Mouse (Mus musculus) adipose tissue, adult 10 weeks (tissue): Measurements from ENCODE around the gene Abcb6. TPM values are rescaled to one million over a fixed set of nuclear protein-coding genes. Genes with fewer than 3 reads are reported as not detected.

ENCODE experiments used
- polyA plus RNA-seq: library from polyadenylated mRNA; stranded (reverse); fragments of 350-450 nt; fragmentation: Illumina TruSeq; extraction: RNeasy Lipid Tissue Mini Kit (QIAGEN cat#74804); gene quantifications from one replicate; pipeline ENCODE4 v1.2.3, GENCODE M21; 2014; ENCODE audit warnings: low read depth, low replicate concordance

Gene Abcb6
- 17.0 TPM for polyA plus RNA-seq

DNA sequence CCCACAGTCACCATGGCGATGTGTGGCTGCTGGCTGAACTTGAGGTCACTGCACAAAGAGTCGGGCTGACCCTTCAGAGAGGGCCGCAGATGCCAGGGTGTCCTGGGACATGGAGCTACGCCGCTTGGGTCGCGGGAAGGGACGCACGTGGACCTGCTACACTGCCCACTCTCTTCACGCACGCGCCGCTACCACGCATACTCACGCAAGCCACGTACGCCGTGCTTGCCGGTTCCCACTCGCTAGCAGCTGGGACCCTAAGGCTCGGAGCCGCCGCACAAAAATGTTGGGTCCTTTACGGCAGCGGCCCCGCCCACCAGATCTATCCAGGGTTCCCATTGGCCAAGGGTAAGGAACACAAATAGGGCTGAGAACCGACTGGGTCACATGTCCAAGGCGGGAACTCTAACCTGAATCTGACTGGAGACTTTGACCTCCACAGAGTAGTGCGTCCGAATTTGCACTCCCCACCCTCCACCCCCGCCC lies at the start of gene Abcb6:
Gene Abcb6 (minus strand): TSS at position 288 of the 486 bp plus-strand sequence.

DNA sequence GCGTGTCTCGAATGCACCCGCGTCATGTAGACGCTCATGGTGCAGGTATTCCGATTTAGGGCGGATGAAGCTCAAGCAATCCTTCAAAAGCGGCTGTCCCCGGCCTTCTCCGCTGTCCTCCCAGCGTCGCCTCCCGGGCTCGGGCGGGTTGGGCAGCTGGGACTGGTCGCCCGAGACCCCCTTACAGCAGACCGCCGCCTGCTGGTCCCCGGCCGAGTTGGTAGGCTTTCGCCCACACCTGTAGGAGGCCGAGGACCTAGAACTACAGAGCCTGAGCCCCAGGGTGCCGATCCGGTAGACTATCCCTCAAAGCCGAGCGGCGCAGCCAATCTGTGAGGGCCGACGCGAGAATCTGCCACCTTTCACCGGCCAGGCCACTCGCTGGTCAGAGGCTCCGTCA lies 39.3 kb upstream of the Abcb6 start, which contains the start of gene Tuba4a:
Gene Tuba4a (minus strand): TSS at position 335 of the 400 bp plus-strand sequence.

GRCm38 (mm10) chr1:75210136-75211087 lies 30.2 kb upstream of the Abcb6 start, which contains the start of the genes Glb1l and Stk16:
Gene Glb1l, minus strand, starts transcription at chr1:75210813.
Gene Stk16, plus strand, starts transcription at chr1:75210838.

DNA sequence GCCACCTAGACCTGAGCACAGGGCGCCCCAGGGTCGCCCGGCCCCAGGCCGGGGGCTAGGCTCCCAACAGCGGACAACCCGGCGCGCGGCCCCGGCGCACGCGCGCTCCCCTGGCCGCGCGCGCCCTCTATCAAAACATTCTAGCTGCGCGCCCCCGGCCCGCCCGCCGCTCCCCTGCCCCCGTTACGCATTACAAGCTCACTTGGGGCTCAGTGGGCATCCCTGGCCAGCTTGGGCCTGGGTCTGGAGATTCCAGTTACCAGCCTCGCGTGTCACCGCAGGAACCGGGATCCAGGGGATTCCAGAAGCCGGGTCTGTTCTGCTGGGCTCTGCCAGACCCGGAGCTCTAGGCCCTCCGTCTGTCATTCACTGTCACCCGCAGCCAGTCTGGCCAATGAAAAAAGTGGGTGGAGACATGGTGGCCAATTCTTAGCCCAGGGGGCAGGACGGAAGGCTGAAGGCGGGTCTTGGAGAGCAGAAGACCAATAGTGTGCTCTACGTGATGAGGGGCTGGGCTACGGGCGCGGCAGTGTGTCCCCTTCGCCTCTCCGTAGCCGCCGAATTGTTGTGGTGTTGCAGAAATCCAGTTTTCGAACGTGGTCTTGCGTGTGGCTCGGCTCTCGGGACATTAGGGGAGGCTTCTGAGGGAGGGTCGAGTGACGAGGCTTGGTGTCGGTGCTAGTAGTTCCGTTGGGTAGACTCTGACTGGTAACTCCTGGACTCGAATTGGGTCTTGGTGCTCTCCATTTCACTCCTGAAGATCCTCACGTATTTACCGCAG lies 11.6 kb upstream of the Abcb6 start, which contains the start of the genes Ankzf1 and Atg9a:
Gene Ankzf1 (plus strand): TSS at position 530 of the 781 bp plus-strand sequence.
Gene Atg9a (minus strand): TSS at position 575 of the 781 bp plus-strand sequence.

DNA sequence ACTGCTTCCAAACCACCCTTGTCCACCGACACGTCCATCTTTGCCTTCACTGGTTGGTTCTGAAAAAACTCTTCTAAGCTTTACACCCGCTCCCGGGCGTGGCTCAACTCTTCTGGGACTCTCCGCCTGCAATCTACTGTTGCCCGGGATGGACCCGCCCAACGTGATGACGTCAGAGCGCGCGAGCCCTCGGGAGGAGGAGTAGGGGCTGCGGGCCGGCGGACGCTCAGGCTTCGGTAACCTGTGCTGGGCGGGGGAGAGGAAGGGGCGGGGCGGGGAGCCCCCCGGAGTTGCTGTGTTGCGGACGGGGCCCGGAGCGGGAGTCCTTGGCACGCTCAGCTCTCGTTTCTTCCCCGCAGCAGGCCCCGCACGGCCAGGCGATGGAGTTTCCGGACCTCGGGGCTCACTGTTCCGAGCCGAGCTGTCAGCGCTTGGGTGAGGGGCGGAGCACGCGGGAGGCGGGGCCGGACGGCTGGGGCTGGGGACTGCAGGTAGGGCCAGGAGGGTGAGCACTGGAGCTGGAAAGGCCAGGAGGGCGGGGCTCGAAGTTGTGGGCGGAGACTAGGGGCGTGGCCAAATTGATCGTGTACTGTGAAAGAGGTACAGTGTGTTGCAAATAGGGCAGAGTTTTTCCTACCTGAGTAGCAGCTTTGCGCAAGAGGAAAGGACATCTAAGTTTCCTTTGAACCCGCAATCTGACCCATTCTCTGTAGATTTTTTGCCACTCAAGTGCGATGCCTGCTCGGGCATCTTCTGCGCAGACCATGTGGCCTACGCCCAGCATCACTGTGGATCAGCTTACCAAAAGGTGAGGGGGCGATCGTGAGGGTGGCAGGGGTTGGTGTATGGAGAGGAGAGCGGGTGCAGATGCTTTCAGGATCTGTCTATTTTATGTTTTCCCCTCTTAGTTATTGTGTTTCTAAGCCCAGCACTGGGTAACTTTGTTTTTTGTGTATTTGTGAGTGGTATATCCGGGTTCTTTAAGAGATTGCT lies 11.4 kb downstream of the Abcb6 start, which contains the start of gene Zfand2b:
Gene Zfand2b (plus strand): TSS at position 175 of the 993 bp plus-strand sequence.

DNA sequence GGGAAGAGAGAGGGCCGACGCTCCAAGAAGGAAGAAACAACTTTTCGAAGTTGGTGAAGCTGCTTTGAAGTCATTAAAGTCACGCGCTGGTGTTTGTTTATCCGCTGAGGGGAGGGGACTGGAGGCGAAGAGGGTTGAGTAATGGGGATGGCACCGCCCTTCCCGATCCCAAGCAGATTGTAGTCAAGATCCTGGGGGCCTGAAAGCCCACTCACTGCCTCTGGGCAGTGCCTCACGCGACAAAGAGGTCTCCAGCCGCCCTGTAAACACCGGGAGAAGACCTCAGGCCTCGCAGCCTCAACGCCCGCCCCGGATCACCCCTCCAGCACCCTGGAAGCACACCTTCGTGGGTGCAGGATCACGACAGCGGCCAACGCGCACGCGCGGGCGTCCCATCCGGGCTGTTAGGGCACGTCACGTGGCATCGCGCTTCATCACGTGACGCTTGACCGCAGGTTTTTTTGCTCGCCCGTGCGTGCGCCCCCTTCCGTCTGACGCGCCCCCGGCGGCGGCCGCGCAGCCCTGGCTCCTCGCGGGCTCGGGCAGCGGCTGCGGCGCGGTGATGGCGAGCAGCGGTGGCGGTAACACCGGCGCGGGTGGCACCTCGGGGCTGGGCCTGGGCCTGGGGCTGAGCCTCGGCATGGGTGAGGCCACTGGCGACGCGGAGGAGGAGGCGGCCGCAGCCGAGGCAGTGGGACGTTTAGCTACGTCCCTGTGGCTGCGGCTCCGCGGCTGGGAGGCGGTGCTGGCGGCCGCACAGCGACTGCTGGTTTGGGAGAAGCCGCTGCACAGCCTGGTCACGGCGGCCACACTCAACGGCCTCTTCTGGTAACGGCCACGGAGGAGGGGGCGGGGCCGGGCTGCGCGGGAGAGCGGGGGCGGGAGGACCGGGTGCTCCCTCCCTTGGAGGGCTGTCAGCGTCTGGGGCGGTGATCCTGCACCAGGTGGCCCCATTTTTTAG lies 37.6 kb downstream of the Abcb6 start, which contains the start of the genes Cnppd1 and Retreg2:
Gene Cnppd1 (minus strand): TSS at position 411 of the 961 bp plus-strand sequence.
Gene Retreg2 (plus strand): TSS at position 478 of the 961 bp plus-strand sequence.

GRCm38 (mm10) chr1:75133421-75134207 lies 46.6 kb downstream of the Abcb6 start, which contains the start of gene Slc23a3:
Gene Slc23a3, minus strand, starts transcription at chr1:75133890.

DNA sequence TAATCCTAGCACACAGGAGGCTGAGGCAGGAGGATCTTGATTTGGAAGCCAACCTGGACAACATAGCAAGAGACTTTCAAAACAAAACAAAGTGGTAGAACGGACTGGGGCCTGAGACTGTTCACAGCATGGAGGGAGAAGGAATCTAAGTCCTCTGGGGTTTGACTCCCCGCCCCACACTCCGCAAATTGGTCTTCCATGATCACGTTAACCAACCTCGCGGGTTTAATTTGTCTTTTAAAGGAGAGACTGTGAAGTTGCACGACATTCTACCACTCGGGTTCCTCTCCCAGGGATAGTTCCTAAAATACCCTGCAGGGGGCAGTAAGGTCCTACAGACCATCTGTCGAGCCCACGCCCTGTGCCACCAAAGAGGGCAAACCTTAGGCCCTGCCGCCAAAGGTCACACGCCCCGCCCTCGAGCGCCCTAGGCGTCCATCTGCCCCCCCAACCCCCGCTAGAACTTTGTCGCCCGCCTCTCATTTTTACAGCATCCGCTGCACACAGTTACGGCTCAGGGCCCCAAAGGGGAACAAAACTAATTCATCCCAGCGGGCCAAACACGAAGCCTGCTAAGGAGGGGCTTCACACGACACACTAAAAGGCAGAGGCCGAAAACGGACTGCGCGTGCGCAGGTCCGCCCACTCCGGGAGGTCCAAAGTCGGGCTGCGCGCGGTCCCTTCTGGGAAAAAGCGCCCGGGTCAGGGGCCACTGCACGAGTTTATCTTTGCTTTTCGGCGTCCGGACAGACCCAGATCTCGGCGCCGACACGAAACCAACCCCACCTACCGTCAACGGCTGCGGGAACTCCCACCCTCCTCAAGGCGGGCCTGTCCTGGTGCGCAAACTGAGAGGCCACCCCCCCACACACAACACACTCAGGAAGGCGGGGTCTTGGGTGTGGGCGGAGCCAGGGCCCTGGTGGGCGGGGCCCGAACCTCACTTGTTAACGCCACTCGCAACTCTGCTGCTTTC lies 55.6 kb downstream of the Abcb6 start, which contains the start of gene Nhej1:
Gene Nhej1 (minus strand): TSS at position 855 of the 976 bp plus-strand sequence.

Other genes with a start within 250 kb of the Abcb6 start
- gene Cfap65, start 244.8 kb downstream of the Abcb6 start, polyA plus RNA-seq, result 8.1 TPM
- 6.5 TPM for gene Ihh, start 228.7 kb downstream of the Abcb6 start, polyA plus RNA-seq
- gene Nhej1, start 55.2 kb downstream of the Abcb6 start, polyA plus RNA-seq, result 4.7 TPM
- 0.62 TPM for gene Slc23a3, start 46.5 kb downstream of the Abcb6 start, polyA plus RNA-seq
- 44.8 TPM for gene Cnppd1, start 37.7 kb downstream of the Abcb6 start, polyA plus RNA-seq
- gene Retreg2, start 37.6 kb downstream of the Abcb6 start, polyA plus RNA-seq, result 64.7 TPM
- gene Zfand2b, start 11.7 kb downstream of the Abcb6 start, polyA plus RNA-seq, result 24.0 TPM
- gene Ankzf1, start 11.8 kb upstream of the Abcb6 start, polyA plus RNA-seq, result 26.4 TPM
- gene Atg9a, start 11.8 kb upstream of the Abcb6 start, polyA plus RNA-seq, result 26.4 TPM
- gene Glb1l, start 30.4 kb upstream of the Abcb6 start, polyA plus RNA-seq, result 40.7 TPM
- gene Stk16, start 30.4 kb upstream of the Abcb6 start, polyA plus RNA-seq, result 100 TPM
- 55.1 TPM for gene Tuba4a, start 39.5 kb upstream of the Abcb6 start, polyA plus RNA-seq
- not detected for gene A630095N17Rik, start 51.7 kb upstream of the Abcb6 start, polyA plus RNA-seq
- gene Dnajb2, start 56.0 kb upstream of the Abcb6 start, polyA plus RNA-seq, result 54.8 TPM
- gene Ptprn, start 84.1 kb upstream of the Abcb6 start, polyA plus RNA-seq, result 0.16 TPM
- gene Resp18, start 98.0 kb upstream of the Abcb6 start, polyA plus RNA-seq, result not detected
- 85.7 TPM for gene Dnpep, start 137.6 kb upstream of the Abcb6 start, polyA plus RNA-seq
- gene Des, start 179.9 kb upstream of the Abcb6 start, polyA plus RNA-seq, result 40.0 TPM
- 9.7 TPM for gene Speg, start 194.9 kb upstream of the Abcb6 start, polyA plus RNA-seq